Mouse (Mus musculus) layer of hippocampus, adult 18-20 months (tissue): ENCODE measurements around the gene Oxtr. TPM values are rescaled to one million over a fixed set of nuclear protein-coding genes. Genes with fewer than 3 reads are reported as not detected.

Source experiments
- DNase-seq, 2 experiments: peaks; one replicate each; pipeline ENCODE4 v3.0.0; 2022; ENCODE audit warnings: low spot score in 2 of 2
- long read RNA-seq: library from polyadenylated mRNA; stranded (forward); transcript quantifications from one replicate; pipeline ENCODE4 v2.0.0, GENCODE M21; 2021
- total RNA-seq, 2 experiments: library from RNA; stranded (reverse); gene quantifications; 2 replicates each; pipeline ENCODE4 v1.2.3; 2021

Oxtr gene
- total RNA-seq, result 1 to 10 TPM; 6.9 to 7.9 TPM
- long read RNA-seq, full-length matches to known transcripts, result 5 of 17 reads
- long read RNA-seq, partial matches to known transcripts, result 1 of 17 reads
- long read RNA-seq, other reads (novel, unspliced or antisense), result 11 of 17 reads

DNA sequence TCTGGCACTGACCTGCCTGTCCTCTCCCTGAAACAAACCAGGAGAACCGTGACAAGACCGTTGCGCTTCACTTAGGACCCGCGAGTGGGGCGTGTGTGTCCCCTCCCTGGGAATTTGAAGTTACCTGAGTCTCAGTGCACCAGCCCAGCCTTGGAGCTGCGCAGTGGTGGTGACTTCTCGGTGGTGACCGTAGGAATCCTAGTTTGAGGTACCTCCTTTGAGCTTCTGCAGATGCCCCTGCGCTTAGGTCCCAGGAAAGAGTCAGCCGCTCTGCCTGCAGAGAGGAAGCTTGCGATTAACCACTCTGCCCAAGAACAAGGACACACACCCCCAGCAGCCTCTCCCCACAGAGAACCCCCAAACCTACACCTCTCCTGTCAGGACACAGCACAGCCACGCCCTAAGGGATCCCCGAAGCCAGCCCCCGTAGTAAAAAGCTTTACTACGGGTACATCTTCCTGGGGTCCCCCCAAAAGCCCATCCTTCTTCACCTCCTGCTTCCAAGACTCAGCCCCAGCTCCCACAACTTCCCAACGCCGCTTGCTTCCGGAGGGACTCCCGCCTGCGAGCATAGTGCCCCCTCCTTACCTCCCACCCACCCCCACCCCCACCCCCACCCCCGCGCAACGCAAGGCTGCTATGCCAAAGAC, at the start of gene Oxtr:
Oxtr (minus strand) TSS at position 34 of the 650 bp plus-strand sequence.
- no peak for DNase-seq

DNA sequence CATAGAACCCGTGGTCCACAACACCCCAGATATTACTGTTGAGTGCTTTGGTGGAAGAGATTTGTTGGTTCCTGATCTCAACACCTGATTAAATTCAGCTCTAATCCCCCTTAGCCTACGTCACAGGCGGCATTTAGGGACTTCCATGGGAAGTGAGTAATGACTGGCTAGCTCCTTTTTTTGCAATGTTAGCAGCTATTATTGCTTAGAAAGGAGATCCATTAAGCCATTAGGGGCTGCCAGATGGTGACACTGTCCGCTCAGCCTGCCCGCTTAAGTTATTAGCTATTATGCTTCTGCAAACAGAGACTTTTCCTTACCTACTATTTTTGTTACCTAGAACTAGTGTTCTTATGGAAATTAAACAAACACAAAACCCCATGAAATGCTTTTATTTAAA, 35.7 kb upstream of the Oxtr start:
- DNase-seq, result no peak

DNA sequence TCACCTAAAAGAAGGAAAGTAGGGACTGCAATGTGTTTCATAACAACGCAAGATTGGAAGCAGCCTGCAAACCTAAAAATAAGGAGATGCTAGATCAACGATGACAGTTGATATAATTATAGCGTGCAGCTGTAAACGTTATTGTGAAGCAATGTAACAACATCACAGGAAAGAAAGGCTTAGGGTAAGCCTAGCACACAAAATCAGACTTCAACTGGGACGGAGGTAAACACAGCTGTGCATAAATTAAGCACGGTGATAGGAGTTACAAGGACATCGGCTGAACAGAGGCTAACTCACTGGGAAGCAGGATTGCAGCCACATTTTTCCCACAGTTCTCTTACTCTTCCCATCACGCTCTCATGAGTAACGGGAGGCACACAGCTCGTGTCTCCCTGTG, 34.7 kb upstream of the Oxtr start:
- DNase-seq, result peak in 1 of 2 experiments; percentile 19

DNA sequence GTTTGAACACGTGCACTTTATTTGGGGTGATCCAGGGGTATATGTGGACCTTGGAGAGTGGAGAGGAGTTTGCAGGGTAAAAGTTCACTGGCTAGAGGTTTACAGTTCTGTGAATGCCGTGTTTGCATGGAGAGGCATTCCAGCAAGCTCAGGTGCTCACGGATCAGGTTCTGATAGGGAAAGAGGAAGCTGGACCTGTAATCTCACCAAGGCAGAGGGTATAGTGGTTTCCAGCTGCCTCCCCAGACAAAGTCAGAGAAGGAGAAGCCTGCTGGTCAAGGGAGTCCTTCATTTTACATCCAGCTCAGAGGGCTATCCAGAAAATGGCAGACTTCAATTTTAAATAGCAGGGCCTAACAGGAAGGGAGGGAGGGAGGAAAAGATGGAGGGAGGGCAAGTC, 28.2 kb upstream of the Oxtr start:
- no peak for DNase-seq

DNA sequence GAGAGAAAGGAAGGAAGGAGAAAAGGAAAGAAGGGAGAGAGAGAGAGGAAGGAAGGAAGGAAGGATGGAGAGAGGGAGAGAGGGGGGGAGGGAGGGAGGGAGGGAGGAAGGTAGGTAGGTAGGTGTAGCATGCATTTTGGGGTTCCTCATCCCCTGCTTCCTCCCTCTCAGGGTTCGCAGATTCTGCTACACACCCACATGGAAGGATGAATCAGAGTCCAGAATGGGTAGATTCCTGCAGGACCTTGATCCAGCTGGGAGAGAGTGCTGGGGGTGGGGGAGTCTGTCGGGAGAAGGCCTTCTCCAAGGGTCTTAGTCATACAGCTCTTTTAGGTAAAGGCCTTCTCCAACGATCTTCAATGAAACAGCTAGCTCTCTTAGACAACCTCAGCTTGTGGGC, 27.8 kb upstream of the Oxtr start:
- no peak for DNase-seq

DNA sequence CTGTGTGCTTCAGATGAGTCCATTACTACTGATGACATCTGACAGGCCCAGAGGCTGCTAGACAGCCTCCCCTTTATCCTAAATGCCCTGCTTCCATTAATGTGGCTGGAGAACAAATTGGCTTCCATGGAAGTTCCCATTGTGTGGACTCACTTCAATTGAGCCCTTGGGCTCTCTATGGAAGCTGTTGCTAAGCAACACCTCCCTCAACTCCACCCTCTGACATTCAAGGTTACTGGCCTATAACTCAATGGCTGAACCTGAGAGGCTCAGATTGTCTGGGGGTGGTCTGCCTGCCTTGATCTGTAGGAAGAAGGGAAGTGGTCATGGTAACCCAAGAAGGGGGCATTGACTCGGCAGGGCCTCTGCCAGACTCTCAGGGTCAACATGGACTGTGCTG, 26.8 kb upstream of the Oxtr start:
- no peak for DNase-seq

DNA sequence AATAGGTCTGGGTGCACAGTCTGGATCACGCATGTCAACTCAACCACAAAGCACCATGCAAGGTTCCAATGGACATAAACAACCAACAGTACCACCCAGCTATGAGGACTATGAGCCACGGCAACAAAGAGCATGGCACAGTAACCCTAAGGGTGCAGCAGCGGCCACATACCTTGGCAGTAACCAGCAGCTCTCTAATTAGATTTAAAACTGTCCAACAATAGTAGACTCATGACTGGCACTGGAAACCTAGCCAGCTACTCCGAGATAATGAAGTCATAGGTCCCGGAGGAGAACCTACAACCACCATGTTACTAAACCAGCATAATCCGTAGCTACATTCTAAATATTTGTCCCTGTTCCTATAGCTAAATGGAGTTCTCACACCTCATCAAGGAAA, 24.8 kb upstream of the Oxtr start:
- no peak for DNase-seq

DNA sequence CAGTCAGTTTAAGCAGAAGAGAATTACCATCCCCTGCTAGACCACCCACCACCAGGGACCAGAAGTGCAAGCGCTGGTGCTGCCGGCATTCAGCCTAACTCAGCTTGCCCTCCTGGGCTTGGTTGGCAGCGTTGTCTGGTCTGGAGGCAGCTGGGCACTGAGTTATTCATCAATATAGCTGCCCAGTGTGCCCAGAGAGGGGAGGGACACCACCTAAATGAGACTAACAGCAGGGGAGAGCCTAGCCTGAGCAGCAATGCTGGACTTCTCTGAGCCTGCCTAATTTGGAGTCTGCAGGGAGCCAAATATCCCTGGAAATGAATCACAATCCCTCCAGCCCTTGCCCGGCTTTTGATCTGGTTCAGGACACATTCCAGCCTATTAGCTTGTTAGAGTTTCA, 20.6 kb upstream of the Oxtr start:
- peak in 1 of 2 experiments; percentile 32 for DNase-seq

DNA sequence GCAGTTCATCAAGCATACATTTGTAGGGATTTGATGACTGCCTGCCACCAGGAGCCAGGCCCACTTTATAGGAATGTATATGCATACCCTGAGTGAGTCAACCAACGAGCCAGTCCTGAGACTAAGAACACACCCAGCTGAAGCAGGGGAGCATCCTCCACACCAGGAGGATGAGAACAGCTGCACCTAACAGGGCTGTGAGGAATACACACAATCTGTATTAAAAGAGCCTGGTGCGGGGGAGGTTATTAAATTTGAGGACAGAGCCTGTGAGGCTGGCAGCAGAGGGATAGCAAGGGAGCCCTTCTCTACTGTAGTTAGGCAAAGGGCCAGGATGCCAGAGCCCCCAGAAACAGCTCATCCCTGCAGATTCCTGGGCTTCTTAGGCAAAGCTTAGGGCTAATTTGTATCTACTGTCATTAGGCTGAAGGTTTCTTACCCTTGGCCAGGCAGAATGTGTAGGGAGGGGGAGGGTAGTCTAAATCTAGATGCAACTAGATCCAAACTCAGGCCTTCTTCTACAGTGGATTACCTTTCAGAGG, 19.9 kb upstream of the Oxtr start:
- DNase-seq, result peak in 1 of 2 experiments; percentile 40

DNA sequence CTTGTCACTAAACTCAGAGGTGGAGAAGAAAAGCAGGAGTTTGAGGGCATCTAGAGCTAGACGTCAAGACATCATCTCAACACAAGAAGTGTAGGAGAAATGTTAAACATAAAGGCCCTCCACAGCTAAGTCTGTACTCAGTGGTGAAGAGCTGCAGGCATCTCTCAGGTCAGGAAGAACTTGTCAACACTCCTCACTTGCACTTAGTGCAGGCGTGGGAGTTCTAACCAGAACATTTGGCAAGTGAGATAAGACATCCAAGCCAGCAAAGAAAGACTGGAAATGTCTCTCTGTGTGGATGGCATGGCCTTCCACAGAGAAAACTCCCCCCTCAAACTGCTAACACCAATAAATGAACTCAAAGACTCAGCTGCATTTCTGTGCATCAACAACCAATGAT, 17.9 kb upstream of the Oxtr start:
- no peak for DNase-seq

DNA sequence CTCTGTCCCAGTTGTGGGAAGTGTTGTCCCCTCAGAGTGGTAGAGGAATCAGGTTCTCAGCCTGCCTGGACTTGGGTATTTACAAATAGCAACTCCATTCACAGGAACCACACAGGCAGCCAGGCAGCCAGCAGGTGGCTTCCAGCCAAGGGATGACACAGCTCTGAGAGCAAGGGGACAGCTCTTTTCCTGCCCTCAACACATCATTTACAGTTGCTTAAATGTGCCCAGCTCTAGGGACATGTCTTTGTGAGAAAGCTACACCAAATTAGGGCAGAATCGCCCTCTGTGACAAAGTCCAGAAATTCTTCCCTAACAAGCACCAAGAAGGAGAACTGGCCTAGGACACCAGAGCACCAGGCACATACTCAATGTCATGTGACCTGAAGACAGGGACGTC, 11.4 kb upstream of the Oxtr start:
- DNase-seq, result no peak

DNA sequence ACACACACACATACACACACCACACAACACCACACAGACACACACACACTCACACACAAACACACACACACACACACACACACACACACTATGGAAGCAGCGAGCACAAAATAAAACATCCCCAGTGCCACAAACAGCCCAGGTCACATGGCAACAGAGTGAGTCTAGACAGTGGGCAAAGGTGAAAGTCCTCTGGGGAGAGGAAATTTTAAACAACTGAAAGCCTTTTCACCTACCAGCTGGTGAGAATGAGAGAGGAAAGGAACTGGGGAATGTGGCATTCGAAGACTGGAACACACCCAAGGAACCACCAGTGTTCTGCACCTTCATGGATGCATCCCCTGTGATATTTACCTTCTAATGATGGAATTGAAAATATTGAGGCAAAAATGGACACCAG, 9.7 kb upstream of the Oxtr start:
- no peak for DNase-seq

DNA sequence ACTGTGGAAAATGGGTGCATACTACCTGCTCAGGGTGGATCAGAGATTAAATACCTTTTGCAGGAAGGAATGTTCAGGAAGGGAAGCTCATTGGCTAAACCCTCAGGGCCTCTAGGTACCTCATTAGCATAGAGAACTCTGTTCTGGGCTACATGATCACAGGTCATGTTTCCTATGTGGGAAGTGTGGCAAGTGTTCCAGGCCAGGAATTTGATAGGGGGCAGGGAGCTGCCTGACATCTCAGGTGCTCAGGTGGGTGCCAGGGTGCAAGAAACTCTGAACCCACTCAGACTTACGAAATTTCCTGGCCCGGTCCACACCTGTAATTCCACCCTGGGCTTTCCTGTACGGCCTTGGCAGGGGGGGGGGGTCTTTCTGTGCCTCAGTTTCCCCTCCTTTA, 9.0 kb upstream of the Oxtr start:
- no peak for DNase-seq

DNA sequence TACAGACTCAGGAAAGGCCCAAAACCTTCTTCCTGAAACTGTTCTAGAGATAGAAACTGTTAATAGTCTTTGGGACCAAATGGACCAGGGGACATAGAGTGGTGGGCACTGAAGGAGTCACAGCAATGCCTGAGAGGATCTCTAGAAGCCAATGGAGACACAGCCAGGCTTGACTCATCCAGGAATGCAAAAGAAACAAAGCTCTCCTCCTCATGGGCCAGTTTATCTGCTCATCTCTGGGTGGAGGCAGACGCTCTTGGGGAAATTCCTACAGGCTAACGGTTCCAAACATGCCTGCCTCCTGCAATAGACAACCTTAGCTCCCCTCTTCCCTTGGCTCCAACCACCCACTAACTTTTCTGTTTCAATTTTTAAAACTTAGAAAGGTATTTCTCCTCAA, 7.7 kb upstream of the Oxtr start:
- DNase-seq, result no peak

DNA sequence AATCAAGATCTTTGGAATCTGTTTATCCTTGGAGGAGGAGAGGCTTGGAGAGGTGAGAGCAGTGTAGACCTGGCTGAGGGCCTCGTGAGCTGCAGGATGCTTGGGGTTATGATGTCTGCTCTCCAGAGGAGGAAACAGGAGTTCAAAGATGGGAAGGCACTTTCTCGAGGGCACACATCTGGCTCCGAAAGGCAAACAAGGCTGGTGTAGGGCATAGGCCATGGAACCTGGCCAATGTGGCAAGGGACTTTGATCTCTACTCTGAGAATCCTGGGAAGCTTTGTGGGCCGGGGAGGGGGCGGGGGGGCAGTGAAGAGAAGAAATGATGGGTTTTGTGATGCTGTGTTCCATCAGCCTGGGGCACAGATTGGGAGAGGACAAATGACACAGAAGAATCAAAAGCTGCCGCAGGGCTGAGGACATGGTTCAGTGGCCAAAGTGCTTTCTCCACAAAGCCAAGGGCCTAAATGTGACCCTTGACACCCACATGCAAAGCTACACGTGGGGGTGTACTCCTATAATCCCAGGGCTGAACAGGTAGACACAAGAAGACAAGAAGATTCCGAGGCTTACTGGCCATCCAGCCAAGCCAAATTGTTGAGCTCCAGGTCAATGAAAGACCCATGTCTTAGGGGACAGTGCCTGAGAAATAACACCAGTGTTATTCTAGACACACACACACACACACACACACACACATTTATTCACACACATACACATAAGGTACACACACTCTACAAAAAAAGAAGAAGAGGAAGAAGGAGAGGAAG, 6.7 kb upstream of the Oxtr start:
- DNase-seq, result no peak

DNA sequence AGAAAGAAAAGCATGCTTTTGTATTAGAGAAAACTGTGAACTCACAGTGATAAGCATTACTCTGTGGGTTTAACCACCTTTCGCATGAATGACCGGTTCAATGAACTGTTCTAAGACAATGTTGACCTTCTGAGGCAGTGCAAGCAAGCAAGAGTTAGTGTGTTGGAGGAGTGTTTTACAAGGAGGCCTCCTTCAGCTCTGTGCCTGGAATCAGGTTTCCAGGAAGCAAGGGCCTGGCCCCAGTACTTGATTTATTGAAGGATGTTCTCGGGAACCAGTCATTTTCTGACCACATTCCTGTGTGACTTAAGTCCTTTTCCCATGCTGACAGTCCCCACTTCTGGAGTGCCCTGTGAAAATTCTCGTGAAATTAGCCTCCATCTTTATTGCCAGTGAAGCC, 5.5 kb upstream of the Oxtr start:
- no peak for DNase-seq

DNA sequence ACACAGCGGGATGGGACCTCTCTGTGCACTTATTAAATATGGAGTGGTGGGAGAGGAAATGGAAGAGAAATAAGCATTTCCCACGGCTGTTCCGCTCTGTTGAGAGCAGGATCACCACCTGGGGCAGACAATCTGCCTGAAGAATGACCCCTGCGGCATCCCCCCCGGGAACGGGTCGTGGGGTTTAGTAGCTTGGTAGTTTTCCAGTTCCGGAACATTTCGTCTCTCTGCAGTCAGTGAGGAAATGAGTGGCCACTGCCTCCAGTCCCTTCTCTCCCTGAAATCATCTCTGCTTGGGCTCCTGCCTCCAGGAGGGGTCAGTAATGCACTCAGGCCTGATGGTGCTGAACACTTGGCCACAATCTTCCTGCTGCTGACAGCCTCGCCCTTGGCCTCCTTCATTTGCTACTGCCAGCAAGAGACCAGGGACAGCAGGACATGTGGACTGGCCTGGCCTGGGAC, 4.9 kb upstream of the Oxtr start:
- no peak for DNase-seq

DNA sequence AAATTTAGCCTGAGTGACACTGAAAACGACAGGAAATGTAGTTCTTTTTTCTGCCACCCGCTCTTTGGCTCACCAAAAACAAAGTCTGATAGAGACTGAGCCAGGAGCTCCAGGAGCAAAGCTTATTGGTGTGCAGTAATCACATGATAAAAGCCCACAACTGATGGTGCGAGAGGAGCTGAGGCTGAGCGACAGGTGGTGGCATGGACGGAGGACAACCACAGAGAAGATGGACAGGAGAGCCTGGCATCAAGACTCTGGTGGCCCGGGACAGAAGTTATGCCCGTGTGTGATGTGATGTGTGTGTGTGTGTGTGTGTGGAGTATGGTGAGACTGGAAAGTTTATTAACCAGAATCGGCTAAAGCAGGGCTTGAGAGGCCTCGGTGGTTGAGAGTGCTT, 3.6 kb upstream of the Oxtr start:
- no peak for DNase-seq

DNA sequence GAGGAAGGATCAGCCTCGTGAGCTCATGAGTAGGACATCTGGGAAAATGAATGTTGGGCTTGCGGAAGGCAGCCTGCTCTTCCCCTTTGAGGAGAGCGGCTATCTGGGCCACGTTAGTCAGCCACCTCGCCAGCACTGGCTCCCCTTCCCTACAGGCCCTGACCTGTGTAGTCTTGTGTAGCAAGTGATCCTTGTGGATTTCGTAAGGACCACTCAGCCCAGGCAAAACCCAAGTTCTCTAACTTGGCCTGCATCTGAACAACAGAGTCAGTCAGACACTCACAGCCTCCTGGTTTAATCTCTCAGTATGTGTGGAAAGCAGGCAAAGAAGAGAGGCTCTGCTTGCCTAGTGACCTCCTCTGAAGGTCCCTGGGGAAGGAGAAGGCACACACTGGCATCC, 2.9 kb upstream of the Oxtr start:
- DNase-seq, result no peak

DNA sequence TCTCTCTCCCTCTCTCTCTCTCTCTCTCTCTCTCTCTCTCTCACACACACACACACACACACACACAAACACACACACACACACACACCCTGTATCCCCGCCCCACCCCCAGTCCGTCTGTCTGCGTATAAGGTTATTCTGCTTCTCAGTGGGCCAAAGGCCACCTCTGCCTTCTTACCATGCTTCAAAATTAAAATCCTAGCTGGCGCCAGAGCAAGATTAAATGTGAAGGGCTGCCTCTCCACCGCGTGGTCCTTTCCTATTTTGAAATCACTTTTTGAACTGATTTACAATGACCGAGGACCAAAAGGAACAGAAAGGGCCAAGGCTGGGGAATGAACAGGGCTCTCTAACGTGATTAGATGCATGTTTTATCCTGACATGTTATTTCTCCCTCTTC, 1.8 kb upstream of the Oxtr start:
- DNase-seq, result no peak

DNA sequence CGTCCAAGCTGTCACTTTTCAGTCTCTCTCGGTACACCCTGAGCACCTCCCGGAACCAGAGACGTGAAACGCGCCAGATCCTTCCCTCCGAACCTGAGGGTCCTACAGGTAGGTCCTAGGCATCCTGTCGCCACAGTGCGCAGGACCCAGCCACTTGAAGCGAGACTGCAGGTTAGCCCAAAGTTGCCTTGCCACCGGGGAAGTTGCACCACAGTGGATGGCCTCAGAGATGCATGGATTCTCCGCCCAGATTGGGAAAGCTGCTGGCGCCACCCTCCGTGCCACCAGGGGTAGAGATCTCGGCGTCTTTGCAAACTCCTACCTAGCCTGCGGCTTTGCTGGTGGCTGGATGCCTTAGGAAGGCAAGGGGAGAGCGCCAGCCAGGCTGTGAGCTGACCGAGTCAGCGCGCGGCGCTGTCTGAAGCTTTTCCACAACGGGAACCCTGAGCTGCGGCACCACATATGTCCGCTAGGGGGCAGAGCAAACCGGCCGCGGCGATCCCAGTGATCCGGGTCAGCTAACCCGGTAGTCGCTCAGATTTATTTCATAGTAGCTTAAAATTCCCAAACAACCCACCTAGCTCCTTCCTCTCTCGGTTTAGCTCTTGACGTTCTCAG, 991 bp upstream of the Oxtr start:
- peak; percentile 74 to 90 for DNase-seq
